Mouse (Mus musculus) left cerebral cortex, postnatal 14 days (tissue): ENCODE data around the gene Fam214a. TPM values are rescaled to one million over a fixed set of nuclear protein-coding genes. Genes with fewer than 3 reads are reported as not detected.
A peak's percentile ranks its signal among the peaks of the same experiment; 100 is the strongest.
"Not testable (repeated sequence)": the region's sequence is repeated elsewhere in the genome, so short reads cannot be mapped to it uniquely, and the experiment has no call there.

Source experiments
- DNase-seq, 2 experiments: peaks; one replicate each; pipeline ENCODE4 v3.0.0; 2021 to 2022; ENCODE audit warnings: low spot score in 2 of 2, mixed read lengths in 1 of 2
- intact Hi-C: fragments of 180-260 bp; cut with DNase I; formaldehyde crosslinking; loops from one replicate; pipeline ENCODE4 v1.15.1; 2025
- total RNA-seq, 2 experiments: library from RNA; stranded (reverse); gene quantifications; 2 replicates each; pipeline ENCODE4 v1.2.3; 2021

Gene Fam214a
- total RNA-seq, 2 experiments from 2014 or later = 34.2 to 37.3 TPM

DNA sequence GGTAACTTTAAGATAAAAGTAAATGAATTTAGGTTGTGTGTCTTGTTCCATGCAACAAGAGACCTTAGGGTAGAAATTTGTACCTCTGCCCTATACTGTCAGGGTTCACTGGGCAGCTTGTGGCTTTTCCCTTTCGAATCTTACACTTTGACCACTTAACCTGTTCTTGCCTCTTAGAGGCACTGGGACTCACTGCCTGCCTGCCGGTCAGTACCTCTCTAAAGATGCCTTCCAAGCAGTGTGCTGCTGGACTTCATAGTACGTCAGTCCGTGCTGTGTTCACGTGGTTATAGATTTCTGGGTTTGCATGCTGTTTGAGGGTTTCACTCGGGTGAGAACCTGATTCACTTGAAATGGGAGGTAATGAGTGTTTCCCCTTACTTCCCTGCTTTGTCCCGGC lies 22.7 kb downstream of the Fam214a start:
- DNase-seq = no peak
- intact Hi-C loops = no loop called here

- peak; percentile 92 to 97 for DNase-seq
- intact Hi-C loops = no loop called here
Measured at GRCm38 (mm10) chr9:74975911-74976563, 23.4 kb downstream of the Fam214a start.

DNA sequence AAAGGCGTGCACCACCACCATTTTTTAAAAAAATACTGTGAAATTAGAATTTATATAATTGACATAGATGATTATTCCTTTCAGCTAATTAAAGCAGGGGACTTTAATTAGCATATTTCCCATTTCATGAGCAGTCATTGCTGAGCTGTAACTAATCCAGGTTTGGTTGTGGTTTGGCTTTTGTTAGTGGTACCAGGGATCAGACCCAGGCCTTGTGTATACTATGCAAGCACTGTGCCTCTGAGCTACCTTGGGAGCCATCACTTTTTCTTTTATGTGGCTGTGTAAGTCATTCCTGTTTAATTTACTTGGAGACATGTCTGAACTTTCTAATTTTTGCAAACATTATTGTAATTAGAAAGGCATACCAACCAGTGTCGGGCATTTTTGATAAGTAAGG lies 24.6 kb downstream of the Fam214a start:
- no peak for DNase-seq
- intact Hi-C loops = no loop called here

- intact Hi-C loops = no loop called here
- no peak for DNase-seq
Measured at GRCm38 (mm10) chr9:74977962-74978361, 25.3 kb downstream of the Fam214a start.

- intact Hi-C loops = no loop called here
- no peak for DNase-seq
Measured at GRCm38 (mm10) chr9:74978868-74979267, 26.2 kb downstream of the Fam214a start.

DNA sequence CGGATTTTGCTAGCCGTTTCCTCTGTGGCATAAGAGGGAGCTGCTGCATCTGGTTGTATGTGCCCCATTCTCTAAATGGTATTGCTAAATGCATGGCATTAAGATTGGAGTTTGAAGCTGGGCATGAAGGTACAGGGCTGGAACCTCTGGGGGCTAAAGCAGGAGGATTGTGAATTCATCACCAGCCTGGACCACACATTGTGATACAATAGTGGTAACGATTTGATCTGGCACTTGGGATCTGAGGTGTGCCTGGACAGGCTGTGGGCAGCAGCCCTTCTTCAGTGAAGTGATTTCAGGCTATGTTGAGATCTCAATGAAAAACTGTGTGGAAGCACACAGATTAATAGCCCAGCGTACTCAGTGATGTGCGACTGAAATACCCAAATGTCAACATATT lies 26.7 kb downstream of the Fam214a start:
- no peak for DNase-seq
- intact Hi-C loops = no loop called here

DNA sequence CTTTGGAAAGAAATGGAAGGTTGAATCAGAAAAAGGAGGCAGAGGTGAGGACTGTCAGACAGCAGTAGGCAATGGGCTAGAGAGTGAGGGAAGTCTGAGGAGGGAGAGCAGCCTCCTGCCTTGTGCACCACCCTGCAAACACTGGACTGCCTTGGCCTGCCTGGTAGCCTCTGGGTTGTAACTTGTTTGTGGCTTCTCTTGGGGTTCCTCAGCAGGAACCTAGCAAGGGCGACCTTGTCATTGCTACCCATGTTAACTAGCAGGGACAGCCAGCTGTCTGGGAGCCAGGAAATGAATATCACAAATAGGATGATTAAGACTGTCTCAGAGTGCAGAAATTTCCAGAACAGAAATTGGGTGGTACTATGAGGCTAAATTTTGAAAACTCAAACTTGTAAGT lies 27.2 kb downstream of the Fam214a start:
- DNase-seq = no peak
- intact Hi-C loops = no loop called here

GRCm38 (mm10) chr9:74981663-74982111 lies 29.0 kb downstream of the Fam214a start:
- intact Hi-C loops = no loop called here
- DNase-seq = no peak

DNA sequence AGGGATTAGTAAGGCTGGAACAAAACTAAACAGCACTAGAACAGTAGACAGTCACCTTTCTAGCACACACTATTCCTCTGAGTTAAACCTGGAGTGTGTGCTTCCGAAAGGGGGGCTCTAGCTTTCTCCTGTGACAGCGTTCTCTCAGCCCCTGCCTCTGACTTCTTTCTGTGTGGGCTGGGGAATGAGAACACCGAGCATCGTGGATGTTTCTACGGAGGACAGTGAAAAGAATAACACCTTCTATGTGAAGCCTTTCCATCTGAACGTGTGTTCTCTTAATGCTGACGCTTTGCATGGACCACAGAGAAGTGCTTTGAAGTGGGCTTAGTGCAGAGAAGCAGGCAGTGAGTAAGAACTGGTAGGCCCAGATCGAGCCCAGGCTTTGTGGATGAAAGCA lies 29.5 kb downstream of the Fam214a start:
- intact Hi-C loops = no loop called here
- no peak for DNase-seq

GRCm38 (mm10) chr9:74982722-74983121 lies 30.0 kb downstream of the Fam214a start:
- intact Hi-C loops, DNase-seq: not testable (repeated sequence)

GRCm38 (mm10) chr9:74985173-74985715 lies 32.6 kb downstream of the Fam214a start:
- intact Hi-C loops = no loop called here

DNA sequence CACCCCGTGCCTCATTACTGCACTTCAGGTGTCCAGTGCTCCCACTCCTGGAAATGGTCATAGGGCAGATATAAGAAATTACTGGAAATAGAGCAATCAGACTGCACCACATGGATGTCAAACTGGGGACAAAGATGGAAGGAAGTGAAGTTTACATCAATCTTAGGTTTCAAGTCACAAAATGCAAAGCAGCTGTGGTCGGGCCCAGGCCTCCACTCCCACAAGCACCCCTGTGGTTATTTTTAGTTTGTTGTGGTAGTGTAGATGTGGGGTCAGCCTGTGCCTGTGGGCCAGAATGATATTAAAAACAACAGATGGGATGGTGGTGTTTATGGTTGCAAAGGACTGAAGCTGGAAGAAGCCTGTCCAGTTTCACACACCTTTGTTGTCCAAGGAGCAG lies 33.1 kb downstream of the Fam214a start:
- no peak for DNase-seq
- intact Hi-C loops = no loop called here

More at GRCm38 (mm10) chr9:74985173-74985715, 32.6 kb downstream of the Fam214a start:
- no peak for DNase-seq

- no peak for DNase-seq
- intact Hi-C loops = no loop called here
Measured at GRCm38 (mm10) chr9:74988893-74989460, 36.3 kb downstream of the Fam214a start.

DNA sequence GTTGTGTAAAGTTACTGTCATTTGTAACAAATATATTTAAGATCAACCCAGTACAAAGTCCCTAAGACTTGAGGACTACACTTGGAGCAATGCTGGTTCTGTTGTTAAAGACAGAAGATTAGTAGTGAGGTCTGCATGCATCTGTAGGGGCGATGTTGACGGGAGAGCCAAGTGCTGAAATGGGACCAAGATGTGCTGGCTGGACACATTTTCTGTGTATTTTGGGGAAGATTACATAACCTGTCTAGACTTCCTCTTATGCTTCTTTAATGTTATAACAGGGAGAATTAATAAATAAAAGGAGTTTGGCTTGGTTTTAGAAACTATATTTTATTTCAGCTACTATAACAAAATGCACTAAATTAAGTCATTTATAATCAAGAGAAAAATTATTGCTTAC lies 37.3 kb downstream of the Fam214a start:
- no peak for DNase-seq

DNA sequence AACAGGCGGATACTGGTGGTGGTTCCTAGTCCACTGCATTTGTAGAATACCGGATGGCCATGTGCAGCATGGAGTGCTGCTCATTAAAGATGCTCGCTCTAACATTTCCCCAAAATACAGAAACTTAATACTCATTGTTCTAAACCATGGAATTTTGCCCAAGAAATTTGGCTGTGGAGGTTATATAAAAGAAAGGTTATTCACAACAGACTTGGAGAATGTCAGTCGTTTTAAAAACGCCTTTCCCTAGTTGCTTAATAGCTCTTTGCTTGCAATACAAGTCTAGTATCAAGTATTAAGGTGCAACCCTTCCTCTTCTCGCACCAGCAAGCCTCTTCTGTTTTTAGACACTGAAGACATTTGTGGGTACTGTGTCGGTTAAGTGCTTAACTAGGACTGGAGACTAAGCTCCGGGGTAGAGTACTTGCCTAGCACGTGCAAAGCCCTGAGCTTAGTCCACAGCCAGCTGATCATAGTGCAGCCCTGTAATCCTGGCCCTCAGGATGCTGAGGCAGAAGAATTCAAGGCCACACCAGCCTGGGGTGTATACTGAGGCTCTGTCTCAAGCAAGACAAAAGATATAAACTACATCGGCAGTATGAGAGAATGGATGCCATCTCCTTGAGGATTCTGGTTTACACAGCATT lies 42.0 kb downstream of the Fam214a start:
- no peak for DNase-seq
- intact Hi-C loops = loop anchor here (5.0 kb wide), 1 partner anchor 87 kb away; no protein-coding TSS in a partner anchor

More for the DNA sequence above, 37.3 kb downstream of the Fam214a start:
- intact Hi-C loops = loop anchor here (5.0 kb wide), 1 partner anchor 83 kb away; no protein-coding TSS in a partner anchor

- intact Hi-C loops = no loop called here
- no peak for DNase-seq
Measured at GRCm38 (mm10) chr9:74996349-74996748, 43.7 kb downstream of the Fam214a start.

DNA sequence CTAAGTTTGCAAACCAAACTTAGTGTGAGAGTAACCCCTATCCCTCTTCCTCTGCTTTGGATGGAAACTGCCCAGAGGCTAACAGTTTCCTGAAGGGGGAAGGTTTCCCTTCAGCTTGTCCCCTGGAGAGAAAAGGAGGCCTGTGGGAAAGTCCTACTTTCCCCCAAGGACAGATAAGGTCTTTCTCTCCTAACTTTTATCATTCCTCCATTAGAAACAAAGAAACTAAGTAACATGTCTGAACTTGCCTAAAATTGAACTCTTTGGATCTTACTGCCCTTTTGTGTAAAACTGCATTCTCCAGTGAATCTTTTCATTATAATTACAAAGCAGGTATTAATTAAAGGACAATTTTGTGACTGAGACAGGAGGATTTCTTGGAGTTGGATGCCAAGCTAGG lies 45.3 kb downstream of the Fam214a start:
- intact Hi-C loops = no loop called here
- DNase-seq = no peak

- intact Hi-C loops = no loop called here
- no peak for DNase-seq
Measured at GRCm38 (mm10) chr9:75001006-75001405, 48.3 kb downstream of the Fam214a start.

GRCm38 (mm10) chr9:75001611-75002204 lies 49.0 kb downstream of the Fam214a start:
- peak in 1 of 2 experiments; percentile 39 for DNase-seq
- intact Hi-C loops = no loop called here

DNA sequence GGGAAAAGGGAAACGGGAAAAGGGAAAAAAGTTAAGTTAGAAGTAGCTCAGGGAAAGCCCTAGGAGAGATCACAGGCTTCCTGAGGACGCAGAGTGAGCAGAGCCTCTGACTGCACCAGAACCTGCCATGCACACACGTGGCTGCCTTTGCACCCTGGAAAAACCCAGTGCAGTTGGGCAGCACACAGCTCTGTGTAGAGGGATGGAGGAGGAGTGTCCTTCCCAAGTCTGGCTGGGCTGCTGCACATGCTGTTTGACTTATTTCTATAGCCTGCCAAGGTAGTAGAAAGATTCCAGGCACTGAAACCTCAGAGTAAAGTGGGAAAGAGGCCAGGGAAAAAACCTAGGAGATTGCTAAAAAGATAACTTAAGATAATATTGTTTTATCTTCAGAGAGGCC lies 49.6 kb downstream of the Fam214a start:
- intact Hi-C loops = no loop called here

More for the DNA sequence above, 49.6 kb downstream of the Fam214a start:
- DNase-seq = no peak
